Mouse (Mus musculus): ENCODE data around the gene B230307C23Rik. TPM values are rescaled to one million over a fixed set of nuclear protein-coding genes. Genes with fewer than 3 reads are reported as not detected.

B230307C23Rik gene
- total and polyA plus RNA-seq, 2 experiments from 2014 or later, result 8.4 to 17.3 TPM

DNA sequence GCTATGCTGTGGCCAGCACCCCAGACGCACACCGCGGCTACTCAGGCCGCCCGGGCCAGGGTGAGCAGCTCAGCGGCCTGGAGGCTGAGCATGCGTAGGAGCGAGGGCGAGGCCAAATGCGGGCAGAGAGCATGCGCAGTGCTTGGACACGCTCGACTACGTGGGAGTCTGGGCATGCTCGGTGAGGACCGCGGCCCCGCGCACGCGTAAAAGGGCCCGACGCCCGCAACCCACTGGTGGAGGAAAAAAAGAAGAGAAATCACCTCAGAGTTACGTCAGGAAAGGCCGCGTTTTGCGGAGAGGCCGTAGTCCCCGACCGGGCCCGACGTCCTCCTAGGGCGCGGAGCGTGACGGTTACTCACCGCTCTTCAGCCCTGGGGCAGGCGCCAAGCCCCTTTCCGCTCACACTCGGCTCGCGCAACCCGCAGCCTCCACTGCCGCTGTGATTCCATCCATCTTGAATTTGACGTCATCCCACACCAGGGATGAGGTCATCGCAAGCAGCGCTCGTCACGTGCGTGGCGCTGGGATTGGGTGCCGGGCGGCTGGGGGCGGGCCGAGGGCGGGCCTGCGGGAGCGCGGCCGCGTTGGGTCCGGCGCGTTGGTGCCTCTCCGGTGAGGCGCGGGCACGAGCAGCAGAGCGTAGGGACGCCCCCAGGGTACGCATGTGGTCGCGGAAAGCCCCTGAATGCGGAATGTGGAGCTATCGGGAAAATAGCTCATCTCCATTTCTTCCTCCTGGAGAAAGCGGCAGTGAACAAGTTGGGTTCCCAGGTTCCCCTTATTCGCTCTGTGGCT, 34.8 kb upstream of the B230307C23Rik start, which contains the start of the genes C2cd2 and Zbtb21:
Gene C2cd2, minus strand, starts transcription at position 448 of the 798 bp plus-strand sequence.
Gene Zbtb21, minus strand, starts transcription at position 472 of the 798 bp plus-strand sequence.
- WGBS, result under 1% methylated on average over 78 of the region's 78 CpGs
- peak within 1 kb of the TSS; percentile 96 for H3K27ac ChIP-seq (ENCODE audit: low read depth, low read length)
- H3K4me2 ChIP-seq (ENCODE audit: low read depth, low read length, poor library complexity, severe bottlenecking), result peak within 1 kb of the TSS; percentile 67
- H3K36me3 ChIP-seq (ENCODE audit: insufficient read depth, low read length), result 0 out of 2 replicates have a peak, but pooled peaks cover 2% of the 10 kb centered on the region
- 0 out of 2 replicates have a peak, but pooled peaks have one; percentile 10 for TF ChIP-seq CTCF (IDR thresholded peaks at IDR 0.05)
- no peaks in the 10 kb centered on the region for H3K27me3 ChIP-seq (ENCODE audit: insufficient read depth, low read length)
- H3K4me3 ChIP-seq (ENCODE audit: low read depth, low read length), result peak within 1 kb of the TSS; percentile 64
- ATAC-seq (ENCODE audit: low FRiP score) (peak; percentile 99), DNase-seq (ENCODE audit: low spot score) (peak; percentile 98)
- H3K4me1 ChIP-seq (ENCODE audit: insufficient read depth, low read length), result no peaks in the 10 kb centered on the region
- H3K9ac ChIP-seq (replicated peaks; ENCODE audit: low read length, poor library complexity, severe bottlenecking), result peak within 1 kb of the TSS; percentile 86
- no peaks in the 10 kb centered on the region for H3K9me3 ChIP-seq (ENCODE audit: low read length)

- no peak for TF ChIP-seq CTCF (IDR thresholded peaks at IDR 0.05)
- H3K36me3 ChIP-seq (ENCODE audit: insufficient read depth, low read length), result no peaks in the 10 kb centered on the region
- no peaks in the 10 kb centered on the region for H3K27me3 ChIP-seq (ENCODE audit: insufficient read depth, low read length)
- 87% methylated on average over 3 of the region's 3 CpGs for WGBS
- H3K9me3 ChIP-seq (ENCODE audit: low read length), result no peaks in the 10 kb centered on the region
- H3K4me2 ChIP-seq (ENCODE audit: low read depth, low read length, poor library complexity, severe bottlenecking), result no peak overlapping the region
- H3K27ac ChIP-seq (ENCODE audit: low read depth, low read length), result no peak overlapping the region
- no peak overlapping the region for H3K4me3 ChIP-seq (ENCODE audit: low read depth, low read length)
- H3K9ac ChIP-seq (replicated peaks; ENCODE audit: low read length, poor library complexity, severe bottlenecking), result no peak overlapping the region
- ATAC-seq (ENCODE audit: low FRiP score) (no peak), DNase-seq (ENCODE audit: low spot score) (no peak)
- H3K4me1 ChIP-seq (ENCODE audit: insufficient read depth, low read length), result no peaks in the 10 kb centered on the region
Measured at GRCm38 (mm10) chr16:97963956-97964540, 33.1 kb upstream of the B230307C23Rik start.

DNA sequence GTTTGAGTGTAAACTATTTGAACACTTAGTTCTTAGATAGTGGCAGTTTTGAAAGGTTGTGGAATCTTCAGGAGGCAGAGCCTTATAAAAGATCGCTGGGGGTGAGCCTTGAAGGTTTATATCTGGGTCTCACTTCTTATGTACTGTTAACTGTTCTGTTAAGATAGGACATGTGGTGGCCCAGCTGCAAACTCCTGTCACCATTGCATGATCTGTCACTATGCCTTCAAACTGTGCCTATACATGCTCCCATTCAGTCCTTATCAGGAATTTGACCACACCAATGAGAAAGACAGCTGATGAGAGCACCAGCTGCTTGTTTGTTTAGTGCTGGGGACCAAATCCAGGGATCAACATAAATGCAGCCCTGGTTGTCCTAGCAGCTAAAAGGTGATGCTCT, 19.8 kb upstream of the B230307C23Rik start:
- no peak for DNase-seq (ENCODE audit: low spot score)
- H3K36me3 ChIP-seq (ENCODE audit: insufficient read depth, low read length), result no peaks in the 10 kb centered on the region
- no peak overlapping the region for H3K9ac ChIP-seq (replicated peaks; ENCODE audit: low read length, poor library complexity, severe bottlenecking)
- ATAC-seq (ENCODE audit: low FRiP score), result no peak
- H3K4me1 ChIP-seq (ENCODE audit: insufficient read depth, low read length), result no peaks in the 10 kb centered on the region
- H3K4me2 ChIP-seq (ENCODE audit: low read depth, low read length, poor library complexity, severe bottlenecking), result no peak overlapping the region
- no peak overlapping the region for H3K4me3 ChIP-seq (ENCODE audit: low read depth, low read length)
- H3K27me3 ChIP-seq (ENCODE audit: insufficient read depth, low read length), result no peaks in the 10 kb centered on the region
- H3K9me3 ChIP-seq (ENCODE audit: low read length), result no peaks in the 10 kb centered on the region
- TF ChIP-seq CTCF (IDR thresholded peaks at IDR 0.05), result no peak
- no peak overlapping the region for H3K27ac ChIP-seq (ENCODE audit: low read depth, low read length)
- 64% methylated on average over 1 of the region's 1 CpGs for WGBS

DNA sequence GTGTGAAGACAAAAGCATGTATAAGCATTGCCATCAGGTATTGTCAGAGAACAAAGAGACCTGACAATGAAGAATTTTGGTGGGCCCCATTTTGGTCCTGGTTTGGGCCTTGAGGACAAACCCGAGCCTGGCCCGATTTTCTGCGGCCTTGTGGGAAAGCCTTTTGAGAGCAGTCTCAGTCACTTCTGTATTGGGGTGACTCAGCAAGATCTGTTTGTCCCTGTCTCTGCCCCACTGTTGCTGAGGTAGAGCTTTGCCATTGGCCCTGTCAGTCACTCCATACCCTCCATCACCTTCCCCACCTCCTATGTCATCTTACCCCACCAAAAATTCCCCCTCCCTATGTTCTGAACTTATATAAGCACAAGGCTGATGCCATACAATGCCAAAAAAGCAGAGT, 19.4 kb upstream of the B230307C23Rik start:
- no peaks in the 10 kb centered on the region for H3K36me3 ChIP-seq (ENCODE audit: insufficient read depth, low read length)
- no peak overlapping the region for H3K4me3 ChIP-seq (ENCODE audit: low read depth, low read length)
- no peaks in the 10 kb centered on the region for H3K27me3 ChIP-seq (ENCODE audit: insufficient read depth, low read length)
- H3K4me2 ChIP-seq (ENCODE audit: low read depth, low read length, poor library complexity, severe bottlenecking), result no peak overlapping the region
- H3K27ac ChIP-seq (ENCODE audit: low read depth, low read length), result no peak overlapping the region
- WGBS, result 92% methylated on average over 3 of the region's 3 CpGs
- no peak overlapping the region for H3K9ac ChIP-seq (replicated peaks; ENCODE audit: low read length, poor library complexity, severe bottlenecking)
- TF ChIP-seq CTCF (IDR thresholded peaks at IDR 0.05), result no peak
- DNase-seq (ENCODE audit: low spot score), result no peak
- H3K4me1 ChIP-seq (ENCODE audit: insufficient read depth, low read length), result no peaks in the 10 kb centered on the region
- no peaks in the 10 kb centered on the region for H3K9me3 ChIP-seq (ENCODE audit: low read length)
- no peak for ATAC-seq (ENCODE audit: low FRiP score)

DNA sequence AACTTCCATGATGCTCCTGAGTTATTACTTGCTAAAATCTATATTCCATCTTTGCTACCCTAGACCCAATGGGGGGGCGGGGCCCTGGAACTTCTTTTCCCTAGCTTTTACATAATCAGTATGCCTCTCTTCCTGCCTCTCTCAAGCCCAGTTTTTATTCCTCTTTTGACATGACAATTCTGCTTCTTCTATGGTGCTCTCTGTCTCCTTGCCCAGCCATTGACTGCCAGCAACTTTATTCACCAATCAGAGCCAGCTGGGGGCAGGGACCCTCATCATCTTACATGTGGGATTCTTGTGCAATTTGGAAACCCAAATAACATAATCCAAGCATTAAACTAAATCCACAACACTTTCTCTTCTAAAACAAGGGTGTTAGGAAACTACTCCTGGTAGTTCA, 15.8 kb upstream of the B230307C23Rik start:
- H3K4me2 ChIP-seq (ENCODE audit: low read depth, low read length, poor library complexity, severe bottlenecking), result no peak overlapping the region
- H3K9me3 ChIP-seq (ENCODE audit: low read length), result no peaks in the 10 kb centered on the region
- no peaks in the 10 kb centered on the region for H3K36me3 ChIP-seq (ENCODE audit: insufficient read depth, low read length)
- no peak for DNase-seq (ENCODE audit: low spot score)
- no peak overlapping the region for H3K9ac ChIP-seq (replicated peaks; ENCODE audit: low read length, poor library complexity, severe bottlenecking)
- no peak for ATAC-seq (ENCODE audit: low FRiP score)
- H3K27ac ChIP-seq (ENCODE audit: low read depth, low read length), result no peak overlapping the region
- no peaks in the 10 kb centered on the region for H3K27me3 ChIP-seq (ENCODE audit: insufficient read depth, low read length)
- no peaks in the 10 kb centered on the region for H3K4me1 ChIP-seq (ENCODE audit: insufficient read depth, low read length)
- no peak overlapping the region for H3K4me3 ChIP-seq (ENCODE audit: low read depth, low read length)
- 100% methylated on average over 1 of the region's 1 CpGs for WGBS
- TF ChIP-seq CTCF (IDR thresholded peaks at IDR 0.05), result no peak

DNA sequence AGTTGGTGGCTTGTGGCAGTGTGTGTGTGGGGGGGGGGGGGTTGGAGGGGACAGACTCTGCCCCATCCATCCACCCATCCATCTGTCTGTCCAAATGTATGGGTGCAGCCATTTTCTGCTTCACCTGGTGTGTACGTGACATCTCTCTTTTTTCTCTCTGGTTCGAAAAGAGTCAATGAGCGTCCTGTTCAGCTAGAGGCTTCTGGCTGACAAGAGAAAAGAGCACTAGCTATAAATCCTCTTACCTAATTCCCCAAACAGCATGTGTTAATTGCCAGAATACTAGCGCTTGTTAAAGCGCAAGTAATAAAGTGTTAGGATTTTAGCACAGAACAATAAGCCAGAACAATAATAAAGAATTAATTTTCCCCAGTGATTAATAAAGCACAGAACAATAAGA, 12.5 kb upstream of the B230307C23Rik start:
- TF ChIP-seq CTCF (IDR thresholded peaks at IDR 0.05), result no peak
- WGBS, result 57% methylated on average over 5 of the region's 5 CpGs
- Histone ChIP-seq H3K9me3 (ENCODE audit: low read length) (no peaks in the 10 kb centered on the region), H3K4me2 (ENCODE audit: low read depth, low read length, poor library complexity, severe bottlenecking) (no peak overlapping the region), H3K4me1 (ENCODE audit: insufficient read depth, low read length) (no peaks in the 10 kb centered on the region), H3K27me3 (ENCODE audit: insufficient read depth, low read length) (no peaks in the 10 kb centered on the region), H3K4me3 (ENCODE audit: low read depth, low read length) (no peak overlapping the region), H3K36me3 (ENCODE audit: insufficient read depth, low read length) (no peaks in the 10 kb centered on the region), H3K9ac (replicated peaks; ENCODE audit: low read length, poor library complexity, severe bottlenecking) (no peak overlapping the region), H3K27ac (ENCODE audit: low read depth, low read length) (no peak overlapping the region)
- DNase-seq (ENCODE audit: low spot score) (peak; percentile 8), ATAC-seq (ENCODE audit: low FRiP score) (no peak)

All from midbrain, postnatal 0 days (tissue).